Mouse (Mus musculus) forebrain, postnatal 0 days (tissue): ENCODE data around the gene Fndc8. TPM values are rescaled to one million over a fixed set of nuclear protein-coding genes. Genes with fewer than 3 reads are reported as not detected.

Experiments
- ATAC-seq: fragments of 200-750 bp; cut with Nextera tagmentation; 2 replicates; pipeline ENCODE4 v1.8.0; 2017; ENCODE audit warnings: mild to moderate bottlenecking, moderate library complexity
- DNase-seq: peaks from one replicate; pipeline ENCODE4 v3.0.0-alpha.2; 2015
- H3K27ac ChIP-seq: fragments of 300-500 bp; sonication (generic); 2 replicates; pipeline ENCODE4 v1.5.1; 2014; ENCODE audit warnings: low read depth, mild to moderate bottlenecking, antibody characterized with exemption, low read length, moderate library complexity, mixed read lengths
- H3K27me3 ChIP-seq: fragments of 300-500 bp; sonication (generic); 2 replicates; pipeline ENCODE4 v1.6.1; 2014; ENCODE audit warnings: mild to moderate bottlenecking, low read length, mixed read lengths; ENCODE audit not compliant: insufficient read depth
- H3K36me3 ChIP-seq: fragments of 300-500 bp; sonication (generic); 2 replicates; pipeline ENCODE4 v1.6.1; 2014; ENCODE audit warnings: mild to moderate bottlenecking, moderate library complexity; ENCODE audit not compliant: insufficient read depth
- H3K4me1 ChIP-seq: fragments of 300-500 bp; sonication (generic); 2 replicates; pipeline ENCODE4 v1.6.1; 2014; ENCODE audit warnings: antibody characterized with exemption; ENCODE audit not compliant: insufficient read depth
- H3K4me2 ChIP-seq: fragments of 300-500 bp; sonication (generic); 2 replicates; pipeline ENCODE4 v1.6.1; 2014; ENCODE audit warnings: low read depth, mild to moderate bottlenecking, moderate library complexity
- H3K4me3 ChIP-seq: fragments of 300-500 bp; sonication (generic); 2 replicates; pipeline ENCODE4 v1.5.1; 2014; ENCODE audit warnings: low read depth, low read length, mixed read lengths
- H3K9ac ChIP-seq: fragments of 300-500 bp; sonication (generic); 2 replicates; pipeline ENCODE4 v1.6.1; 2014; ENCODE audit warnings: mild to moderate bottlenecking
- H3K9me3 ChIP-seq: fragments of 300-500 bp; sonication (generic); 2 replicates; pipeline ENCODE4 v1.6.1; 2016; ENCODE audit warnings: low read length
- CTCF ChIP-seq: sonication (generic); IDR thresholded peaks from 2 replicates; pipeline ENCODE4 v1.5.1; 2016; ENCODE audit warnings: antibody characterized with exemption, control low read depth, low read depth
- WGBS: fragments of 180-500 bp; shearing (Covaris S2); extraction: QIAGEN DNeasy Blood & Tissue Kit; methylation state at CpG from one replicate; pipeline ENCODE4 v1.1.7; 2014; 5-methylcytosine and 5-hydroxymethylcytosine counted together
- polyA plus RNA-seq: library from polyadenylated mRNA; unstranded; fragments of >200 nt; fragmentation: Nextera tagmentation; extraction: Ambion mirVana; gene quantifications from 2 replicates; pipeline ENCODE4 v1.2.1, GENCODE M21; 2015
- total RNA-seq: library from RNA; depleted of rRNA; stranded (reverse); fragments of >200 nt; gene quantifications from 2 replicates; pipeline ENCODE4 v1.2.3, GENCODE M21; 2014

Gene Fndc8
- total and polyA plus RNA-seq, 2 experiments from 2014 or later, result 0.29 TPM; not detected in 1

DNA sequence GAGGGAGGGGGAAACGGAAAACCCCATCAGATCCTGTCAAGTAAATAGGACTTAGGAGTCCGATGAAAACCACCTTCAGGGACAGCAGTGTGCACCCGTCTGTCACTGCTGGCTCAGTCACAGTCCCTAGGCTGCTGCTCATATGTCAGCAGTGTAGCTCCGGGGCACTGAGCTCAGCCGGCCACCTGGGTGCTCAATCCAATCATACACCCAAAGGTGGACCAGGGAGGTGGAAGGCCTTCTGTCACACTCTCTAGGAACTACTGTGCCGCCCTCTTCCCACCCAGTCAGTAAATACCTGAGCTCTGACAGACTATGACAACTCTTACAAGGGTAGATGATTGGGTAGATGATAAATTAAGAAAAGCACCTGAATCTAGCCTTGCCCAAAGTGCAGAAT is 31.2 kb upstream of the Fndc8 start:
- no peak overlapping the region for H3K4me2 ChIP-seq
- no peak overlapping the region for H3K4me3 ChIP-seq
- no peak for ATAC-seq
- no peak for DNase-seq
- H3K36me3 ChIP-seq, result no peaks in the 10 kb centered on the region
- no peak for TF ChIP-seq CTCF
- H3K9me3 ChIP-seq, result no peaks in the 10 kb centered on the region
- H3K27ac ChIP-seq, result no peak overlapping the region
- 88% methylated on average over 6 of the region's 6 CpGs for WGBS
- no peak overlapping the region for H3K9ac ChIP-seq
- H3K4me1 ChIP-seq, result peaks cover 11% of the 10 kb centered on the region; the same call in 1 of the 2 replicates
- H3K27me3 ChIP-seq, result no peaks in the 10 kb centered on the region

DNA sequence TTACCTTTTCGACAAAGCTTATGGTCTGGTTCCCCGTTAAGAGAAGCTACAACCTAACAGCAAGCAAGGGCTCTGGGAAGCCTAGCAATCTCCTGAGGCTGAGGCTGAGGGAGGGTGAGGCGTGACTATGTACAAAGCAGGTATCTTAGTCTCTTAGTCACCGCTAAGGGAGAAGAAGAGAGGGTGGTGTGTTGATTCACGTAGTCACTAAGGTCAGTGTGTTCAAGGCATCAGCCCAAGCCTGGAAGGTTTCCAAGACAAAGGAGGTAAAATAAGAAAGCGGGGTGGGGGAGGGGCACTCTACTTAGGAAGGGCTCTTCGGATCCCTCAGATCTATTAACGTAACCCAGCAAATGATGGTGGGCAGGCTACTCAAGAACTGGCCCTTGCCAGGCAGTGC is 30.4 kb upstream of the Fndc8 start:
- Histone ChIP-seq H3K27ac (no peak overlapping the region), H3K4me3 (no peak overlapping the region), H3K9me3 (no peaks in the 10 kb centered on the region), H3K4me1 (peaks cover 11% of the 10 kb centered on the region; the same call in 1 of the 2 replicates), H3K36me3 (no peaks in the 10 kb centered on the region), H3K4me2 (no peak overlapping the region), H3K9ac (no peak overlapping the region), H3K27me3 (no peaks in the 10 kb centered on the region)
- TF ChIP-seq CTCF, result no peak
- no peak for DNase-seq
- no peak for ATAC-seq
- WGBS, result 55% methylated on average over 8 of the region's 8 CpGs

DNA sequence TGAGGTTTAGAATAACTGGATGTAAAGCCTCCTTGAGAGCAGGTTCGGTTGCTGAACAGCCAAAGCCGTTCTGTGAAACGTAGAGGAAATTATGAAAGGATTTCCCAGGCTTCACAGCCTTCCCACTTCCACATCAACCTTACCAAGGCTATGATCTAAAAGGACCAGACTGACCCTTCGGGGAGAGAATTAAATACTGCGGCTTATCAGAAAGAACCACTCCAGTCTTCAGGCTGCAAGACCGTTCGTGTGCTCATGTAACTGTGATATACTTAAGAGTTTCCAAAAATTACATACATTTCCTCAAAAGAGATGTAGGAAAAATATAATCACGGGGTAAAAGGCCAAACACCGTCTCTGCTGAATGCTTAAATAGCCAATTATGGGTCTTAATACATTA is 29.3 kb upstream of the Fndc8 start:
- no peak for TF ChIP-seq CTCF
- no peaks in the 10 kb centered on the region for H3K27me3 ChIP-seq
- H3K4me2 ChIP-seq, result no peak overlapping the region
- DNase-seq, result no peak
- H3K4me1 ChIP-seq, result peaks cover 11% of the 10 kb centered on the region; the same call in 1 of the 2 replicates
- H3K4me3 ChIP-seq, result no peak overlapping the region
- 23% methylated on average over 9 of the region's 9 CpGs for WGBS
- no peaks in the 10 kb centered on the region for H3K36me3 ChIP-seq
- ATAC-seq, result no peak; the same call in 1 of the 2 replicates
- H3K9ac ChIP-seq, result no peak overlapping the region
- no peaks in the 10 kb centered on the region for H3K9me3 ChIP-seq
- H3K27ac ChIP-seq, result no peak overlapping the region

DNA sequence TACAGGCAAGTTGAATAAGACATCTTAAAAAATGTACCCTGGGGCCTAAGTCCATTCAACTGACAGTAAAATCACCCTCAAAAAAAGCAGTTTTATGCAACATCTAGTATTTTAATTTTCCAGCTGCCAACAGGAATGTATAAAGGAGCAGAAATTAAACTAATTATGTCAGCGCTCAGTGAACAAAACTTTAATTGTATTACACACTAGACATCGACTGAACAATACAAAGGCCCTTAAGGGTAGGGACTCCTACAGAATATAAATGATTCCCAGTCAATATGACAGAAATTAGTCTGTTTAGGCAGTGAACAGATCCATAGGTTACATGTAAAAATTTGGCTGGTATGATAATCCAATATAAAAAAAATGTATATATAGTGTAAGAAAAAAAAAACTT is 28.9 kb upstream of the Fndc8 start:
- Histone ChIP-seq H3K4me1 (peaks cover 11% of the 10 kb centered on the region; the same call in 1 of the 2 replicates), H3K4me3 (no peak overlapping the region), H3K36me3 (no peaks in the 10 kb centered on the region), H3K9me3 (no peaks in the 10 kb centered on the region), H3K4me2 (no peak overlapping the region), H3K27ac (no peak overlapping the region), H3K27me3 (no peaks in the 10 kb centered on the region), H3K9ac (no peak overlapping the region)
- DNase-seq (no peak), ATAC-seq (peak; percentile 55; the same call in 1 of the 2 replicates)
- 17% methylated on average over 2 of the region's 2 CpGs for WGBS
- no peak for TF ChIP-seq CTCF

DNA sequence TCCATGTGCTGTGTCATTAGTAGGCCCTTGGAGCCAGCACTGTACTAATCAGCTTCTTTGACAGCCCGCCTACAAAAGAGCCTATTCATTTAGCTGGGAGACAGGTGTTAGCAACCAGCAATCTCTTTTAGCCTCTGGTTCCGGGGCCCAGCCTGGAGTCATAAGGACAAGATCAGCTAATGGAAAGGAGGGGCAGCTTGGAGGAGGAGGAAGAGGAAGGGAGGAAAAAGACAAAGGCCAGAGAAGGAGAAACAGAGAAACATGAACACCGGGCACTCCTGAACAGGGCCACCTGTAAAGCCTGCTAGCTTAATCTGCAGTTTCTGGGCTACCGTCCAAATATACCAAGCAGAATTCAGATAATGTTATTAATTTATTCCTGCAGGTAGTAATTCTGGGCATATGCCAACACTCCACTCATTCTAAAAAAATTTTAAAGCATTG is 28.4 kb upstream of the Fndc8 start:
- Histone ChIP-seq H3K36me3 (no peaks in the 10 kb centered on the region), H3K9me3 (no peaks in the 10 kb centered on the region), H3K9ac (no peak overlapping the region), H3K27ac (peak overlapping the region; percentile 50; the same call in 1 of the 2 replicates), H3K4me2 (no peak overlapping the region), H3K4me1 (peaks cover 11% of the 10 kb centered on the region; the same call in 1 of the 2 replicates), H3K4me3 (no peak overlapping the region), H3K27me3 (no peaks in the 10 kb centered on the region)
- peak; percentile 40 for DNase-seq
- no peak for TF ChIP-seq CTCF
- peak; percentile 73; the same call in 1 of the 2 replicates for ATAC-seq
- 15% methylated on average over 4 of the region's 4 CpGs for WGBS

DNA sequence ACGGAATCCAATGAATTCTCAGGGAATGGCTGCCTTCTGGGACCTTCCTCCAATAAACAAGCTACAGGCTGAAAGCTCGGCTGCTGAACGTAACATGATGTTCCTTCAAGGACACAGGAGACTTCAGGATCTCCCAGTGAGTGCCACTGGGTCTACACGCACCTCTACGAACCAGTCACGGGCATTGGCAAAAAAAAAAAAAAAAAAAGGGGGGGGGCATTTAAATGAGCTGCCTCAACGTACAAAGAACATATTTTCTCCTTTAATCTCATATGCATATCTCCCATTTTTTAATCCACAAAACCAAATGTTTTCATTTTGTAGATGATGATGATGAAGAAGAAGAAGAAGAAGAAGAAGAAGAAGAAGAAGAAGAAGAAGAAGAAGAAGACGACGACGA is 26.0 kb upstream of the Fndc8 start:
- no peak overlapping the region for H3K27ac ChIP-seq
- 88% methylated on average over 10 of the region's 10 CpGs for WGBS
- H3K4me3 ChIP-seq, result no peak overlapping the region
- no peaks in the 10 kb centered on the region for H3K27me3 ChIP-seq
- no peak for TF ChIP-seq CTCF
- ATAC-seq (no peak), DNase-seq (no peak)
- H3K36me3 ChIP-seq, result no peaks in the 10 kb centered on the region
- H3K4me1 ChIP-seq, result peaks cover 15% of the 10 kb centered on the region; the same call in 1 of the 2 replicates
- H3K9ac ChIP-seq, result no peak overlapping the region
- H3K9me3 ChIP-seq, result no peaks in the 10 kb centered on the region
- H3K4me2 ChIP-seq, result no peak overlapping the region

DNA sequence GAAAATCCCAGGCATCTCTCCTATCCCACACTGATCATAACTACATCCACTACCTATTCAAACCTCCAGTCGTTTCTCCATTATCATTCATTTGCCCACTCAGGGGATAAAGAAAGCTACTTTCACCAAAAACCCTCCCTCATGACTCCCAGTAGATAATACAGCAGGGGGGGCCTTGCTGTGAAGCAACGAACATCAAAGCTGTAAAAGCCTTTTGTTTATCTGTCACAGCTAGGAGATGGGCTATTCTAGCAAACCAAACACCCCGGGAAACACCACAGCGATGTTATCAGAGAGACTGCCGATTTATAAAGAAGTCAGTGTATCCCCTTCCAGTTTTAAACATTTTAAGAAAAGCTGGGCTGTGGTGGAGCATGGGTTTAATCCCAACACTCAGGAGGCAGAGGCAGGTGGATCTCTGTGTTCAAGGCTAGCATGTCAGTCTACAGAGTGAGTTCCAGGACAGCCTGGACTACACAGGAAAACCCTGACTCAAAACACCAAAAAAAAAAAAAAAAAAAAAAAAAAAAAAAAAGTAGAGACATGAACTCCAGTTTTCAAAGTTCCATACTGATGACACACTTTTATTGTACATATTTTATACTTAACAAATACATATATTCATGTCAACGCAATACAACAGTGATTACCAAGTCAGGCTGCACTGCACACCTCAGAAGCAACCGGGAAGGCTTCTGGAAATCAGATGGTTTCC is 24.9 kb upstream of the Fndc8 start:
- no peaks in the 10 kb centered on the region for H3K27me3 ChIP-seq
- WGBS, result 31% methylated on average over 7 of the region's 7 CpGs
- 0 out of 2 replicates have a peak, but pooled peaks cover 9% of the 10 kb centered on the region for H3K4me1 ChIP-seq
- no peak overlapping the region for H3K4me3 ChIP-seq
- no peaks in the 10 kb centered on the region for H3K9me3 ChIP-seq
- H3K4me2 ChIP-seq, result no peak overlapping the region
- H3K27ac ChIP-seq, result no peak overlapping the region
- ATAC-seq, result no peak
- no peak for DNase-seq
- H3K36me3 ChIP-seq, result no peaks in the 10 kb centered on the region
- H3K9ac ChIP-seq, result no peak overlapping the region
- no peak for TF ChIP-seq CTCF
